Mouse (Mus musculus) lung, postnatal 0 days (tissue): ENCODE results near the gene Fut11.

Source experiments
- CTCF ChIP-seq: IDR thresholded peaks from 2 replicates; pipeline ENCODE4 v1.5.1; 2016; ENCODE audit warnings: antibody characterized with exemption, mild to moderate bottlenecking
- EP300 ChIP-seq: IDR thresholded peaks from 2 replicates; pipeline ENCODE4 v1.6.1; 2016; ENCODE audit warnings: antibody characterized with exemption, mild to moderate bottlenecking, control low read depth

DNA sequence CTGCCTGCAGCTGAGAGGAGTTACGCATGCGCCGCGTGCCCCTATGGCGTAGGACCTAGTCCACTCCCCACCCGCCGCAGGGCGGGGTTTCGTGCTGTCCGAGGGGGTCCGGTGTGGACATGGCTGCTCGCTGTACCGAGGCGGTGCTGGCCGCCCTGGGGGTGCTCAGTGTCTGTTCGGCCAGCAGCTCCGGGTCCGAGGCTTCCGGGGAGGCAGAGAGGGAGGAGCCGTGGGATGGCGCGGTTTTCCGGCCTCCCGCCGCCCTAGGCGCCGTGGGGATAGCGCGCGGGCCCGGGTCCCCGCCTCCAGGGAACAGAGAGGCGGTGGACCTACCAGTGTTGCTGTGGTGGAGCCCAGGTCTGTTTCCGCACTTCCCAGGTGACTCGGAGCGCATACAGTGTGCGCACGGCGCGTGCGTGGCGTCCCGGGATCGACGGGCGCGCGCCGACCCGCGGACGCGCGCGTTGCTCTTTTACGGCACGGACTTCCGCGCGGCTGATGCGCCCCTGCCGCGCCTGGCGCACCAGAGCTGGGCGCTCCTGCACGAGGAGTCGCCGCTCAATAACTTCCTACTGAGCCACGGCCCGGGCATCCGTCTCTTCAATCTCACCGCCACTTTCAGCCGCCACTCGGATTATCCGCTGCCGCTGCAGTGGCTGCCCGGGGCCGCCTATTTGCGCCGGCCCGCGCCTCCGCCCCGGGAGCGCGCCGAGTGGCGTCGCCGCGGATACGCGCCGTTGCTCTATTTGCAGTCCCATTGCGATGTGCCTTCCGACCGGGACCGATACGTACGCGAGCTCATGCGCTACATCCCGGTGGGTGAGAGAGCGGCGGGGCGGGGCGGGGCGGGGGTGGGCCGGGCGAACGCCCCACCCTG lies at the start of gene Fut11:
- TF ChIP-seq CTCF, result no peak
- no peak for TF ChIP-seq EP300
